Mouse (Mus musculus): ENCODE measurements around the gene 1700049E17Rik2. TPM values are rescaled to one million over a fixed set of nuclear protein-coding genes. Genes with fewer than 3 reads are reported as not detected.
"Not testable (repeated sequence)": the region's sequence is repeated elsewhere in the genome, so short reads cannot be mapped to it uniquely, and the experiment has no call there.

The 1700049E17Rik2 gene
- polyA plus RNA-seq (2015; fragmentation: Nextera tagmentation; extraction: Ambion mirVana), result not detected in 2 replicates

GRCm38 (mm10) chr14:41572911-41573310 is at the start of gene 1700049E17Rik2:
1700049E17Rik2 (plus strand) TSS chr14:41573211.
- WGBS, result no CpG with 5 or more reads among the region's 1 CpGs

GRCm38 (mm10) chr14:41524695-41525094 is 48.3 kb upstream of the 1700049E17Rik2 start:
- not testable (repeated sequence) for H3K9ac ChIP-seq; H3K27me3 ChIP-seq; H3K4me3 ChIP-seq; H3K27ac ChIP-seq; ATAC-seq (replicated peaks; ENCODE audit: insufficient number of reproducible peaks, insufficient read depth, low FRiP score, low read depth); H3K9me3 ChIP-seq (replicated peaks); H3K4me1 ChIP-seq (replicated peaks); H3K36me3 ChIP-seq; H3K4me2 ChIP-seq
- 71% methylated on average over 1 of the region's 1 CpGs for WGBS

More at GRCm38 (mm10) chr14:41572911-41573310, at the start of gene 1700049E17Rik2:
- not testable (repeated sequence) for H3K36me3 ChIP-seq; H3K27ac ChIP-seq; H3K9me3 ChIP-seq (replicated peaks); H3K27me3 ChIP-seq; H3K4me1 ChIP-seq (replicated peaks); ATAC-seq (replicated peaks; ENCODE audit: insufficient number of reproducible peaks, insufficient read depth, low FRiP score, low read depth); H3K4me2 ChIP-seq; H3K4me3 ChIP-seq; H3K9ac ChIP-seq

- not testable (repeated sequence) for H3K36me3 ChIP-seq; H3K27ac ChIP-seq; H3K4me1 ChIP-seq (replicated peaks); H3K4me2 ChIP-seq; ATAC-seq (replicated peaks; ENCODE audit: insufficient number of reproducible peaks, insufficient read depth, low FRiP score, low read depth); H3K9ac ChIP-seq; H3K4me3 ChIP-seq; H3K27me3 ChIP-seq; H3K9me3 ChIP-seq (replicated peaks)
- no CpG with 5 or more reads among the region's 2 CpGs for WGBS
Observed at GRCm38 (mm10) chr14:41555483-41555882, 17.5 kb upstream of the 1700049E17Rik2 start, which contains the start of gene Gm7970. Gm7970 (minus strand) TSS chr14:41555583.

- not testable (repeated sequence) for H3K9ac ChIP-seq; H3K36me3 ChIP-seq; H3K4me3 ChIP-seq; ATAC-seq (replicated peaks; ENCODE audit: insufficient number of reproducible peaks, insufficient read depth, low FRiP score, low read depth); H3K4me2 ChIP-seq; H3K27ac ChIP-seq; H3K4me1 ChIP-seq (replicated peaks); H3K27me3 ChIP-seq; H3K9me3 ChIP-seq (replicated peaks)
- WGBS, result 65% methylated on average over 1 of the region's 1 CpGs
Observed at GRCm38 (mm10) chr14:41586346-41586745, 13.3 kb downstream of the 1700049E17Rik2 start.

GRCm38 (mm10) chr14:41600935-41601334 is 27.9 kb downstream of the 1700049E17Rik2 start:
- not testable (repeated sequence) for H3K27me3 ChIP-seq; H3K9me3 ChIP-seq (replicated peaks); H3K27ac ChIP-seq; ATAC-seq (replicated peaks; ENCODE audit: insufficient number of reproducible peaks, insufficient read depth, low FRiP score, low read depth); H3K36me3 ChIP-seq; H3K4me3 ChIP-seq; H3K4me1 ChIP-seq (replicated peaks); H3K9ac ChIP-seq; H3K4me2 ChIP-seq
- 88% methylated on average over 15 of the region's 15 CpGs for WGBS

- not testable (repeated sequence) for H3K9ac ChIP-seq; H3K27me3 ChIP-seq; H3K4me2 ChIP-seq; ATAC-seq (replicated peaks; ENCODE audit: insufficient number of reproducible peaks, insufficient read depth, low FRiP score, low read depth); H3K27ac ChIP-seq; H3K9me3 ChIP-seq (replicated peaks); H3K4me3 ChIP-seq; H3K36me3 ChIP-seq; H3K4me1 ChIP-seq (replicated peaks)
- 55% methylated on average over 1 of the region's 1 CpGs for WGBS
Observed at GRCm38 (mm10) chr14:41610690-41611089, 37.7 kb downstream of the 1700049E17Rik2 start.

- not testable (repeated sequence) for ATAC-seq (replicated peaks; ENCODE audit: insufficient number of reproducible peaks, insufficient read depth, low FRiP score, low read depth); H3K27ac ChIP-seq; H3K9ac ChIP-seq; H3K9me3 ChIP-seq (replicated peaks); H3K27me3 ChIP-seq; H3K36me3 ChIP-seq; H3K4me1 ChIP-seq (replicated peaks); H3K4me3 ChIP-seq; H3K4me2 ChIP-seq
- 87% methylated on average over 4 of the region's 5 CpGs for WGBS
Observed at GRCm38 (mm10) chr14:41622535-41622934, 49.5 kb downstream of the 1700049E17Rik2 start.

- ATAC-seq (replicated peaks; ENCODE audit: insufficient number of reproducible peaks, insufficient read depth, low FRiP score, low read depth); H3K4me2 ChIP-seq; H3K4me3 ChIP-seq; H3K27ac ChIP-seq; H3K4me1 ChIP-seq (replicated peaks); H3K9me3 ChIP-seq (replicated peaks); H3K27me3 ChIP-seq; H3K36me3 ChIP-seq; H3K9ac ChIP-seq: not testable (repeated sequence)
- 67% methylated on average over 1 of the region's 2 CpGs for WGBS
Observed at GRCm38 (mm10) chr14:41624512-41624911, 51.5 kb downstream of the 1700049E17Rik2 start, which contains the start of gene Gm3072. Gm3072 (minus strand) TSS chr14:41624612.

GRCm38 (mm10) chr14:41630144-41630543 is 57.1 kb downstream of the 1700049E17Rik2 start:
- H3K4me3 ChIP-seq; H3K4me2 ChIP-seq; H3K9ac ChIP-seq; H3K4me1 ChIP-seq (replicated peaks); H3K36me3 ChIP-seq; H3K27ac ChIP-seq; ATAC-seq (replicated peaks; ENCODE audit: insufficient number of reproducible peaks, insufficient read depth, low FRiP score, low read depth); H3K9me3 ChIP-seq (replicated peaks); H3K27me3 ChIP-seq: not testable (repeated sequence)
- WGBS, result 90% methylated on average over 9 of the region's 11 CpGs

Other genes starting within 250 kb of the 1700049E17Rik2 start
- gene Gm5798, start 224.6 kb upstream of the 1700049E17Rik2 start, polyA plus RNA-seq (2015; fragmentation: Nextera tagmentation; extraction: Ambion mirVana), result not detected in 2 replicates
- not detected in 2 replicates for gene Gm7945, start 186.8 kb upstream of the 1700049E17Rik2 start, polyA plus RNA-seq (2015; fragmentation: Nextera tagmentation; extraction: Ambion mirVana)
- not detected in 2 replicates for gene Gm6482, start 164.9 kb upstream of the 1700049E17Rik2 start, polyA plus RNA-seq (2015; fragmentation: Nextera tagmentation; extraction: Ambion mirVana)
- gene Gm7954, start 119.7 kb upstream of the 1700049E17Rik2 start, polyA plus RNA-seq (2015; fragmentation: Nextera tagmentation; extraction: Ambion mirVana), result not detected in 2 replicates
- gene Gm3486, start 83.7 kb upstream of the 1700049E17Rik2 start, polyA plus RNA-seq (2015; fragmentation: Nextera tagmentation; extraction: Ambion mirVana), result not detected in 2 replicates
- gene Gm7970, start 17.6 kb upstream of the 1700049E17Rik2 start, polyA plus RNA-seq (2015; fragmentation: Nextera tagmentation; extraction: Ambion mirVana), result not detected in 2 replicates
- not detected in 2 replicates for gene Gm3072, start 51.4 kb downstream of the 1700049E17Rik2 start, polyA plus RNA-seq (2015; fragmentation: Nextera tagmentation; extraction: Ambion mirVana)
- not detected in 2 replicates for gene Gm3676, start 73.3 kb downstream of the 1700049E17Rik2 start, polyA plus RNA-seq (2015; fragmentation: Nextera tagmentation; extraction: Ambion mirVana)
- gene Gm8068, start 128.7 kb downstream of the 1700049E17Rik2 start, polyA plus RNA-seq (2015; fragmentation: Nextera tagmentation; extraction: Ambion mirVana), result not detected in 2 replicates
- gene Gm7929, start 177.4 kb downstream of the 1700049E17Rik2 start, polyA plus RNA-seq (2015; fragmentation: Nextera tagmentation; extraction: Ambion mirVana), result not detected in 2 replicates
- gene Gm47189, start 199.2 kb downstream of the 1700049E17Rik2 start, polyA plus RNA-seq (2015; fragmentation: Nextera tagmentation; extraction: Ambion mirVana), result not detected in 2 replicates